Mouse (Mus musculus): ENCODE data around the gene Vangl2. TPM values are rescaled to one million over a fixed set of nuclear protein-coding genes. Genes with fewer than 3 reads are reported as not detected.

The Vangl2 gene
- polyA plus RNA-seq, 1 experiment from 2014 or later, result 2.3 TPM

DNA sequence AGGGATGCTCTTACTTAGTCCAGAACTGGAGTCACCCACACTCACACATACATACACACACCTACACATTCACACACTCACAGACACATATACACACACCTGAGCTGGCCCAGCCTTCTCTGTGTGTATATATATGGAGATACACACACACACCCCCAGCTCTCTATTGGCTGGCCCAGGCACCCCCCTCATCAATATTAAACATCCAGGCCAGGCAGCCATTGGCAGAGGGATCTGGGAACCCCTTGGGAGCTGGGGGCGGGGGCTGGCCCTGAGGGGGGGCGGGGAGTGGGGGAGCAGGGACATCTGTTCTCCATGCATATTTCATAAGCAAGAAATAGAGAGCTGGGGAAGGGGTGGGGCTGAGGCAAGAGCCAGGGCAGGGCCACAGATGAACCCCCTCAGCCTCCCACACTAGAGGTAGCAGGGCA, 29.3 kb upstream of the Vangl2 start, which contains the start of gene Nhlh1:
TSS of gene Nhlh1 (minus strand) at position 83 of the 431 bp plus-strand sequence.
- Histone ChIP-seq H3K4me3 (no peak within 1 kb of the TSS), H3K4me1 (no peaks in the 10 kb centered on the region), H3K9me3 (replicated peaks) (no peaks in the 10 kb centered on the region), H3K36me3 (no peaks in the 10 kb centered on the region), H3K27ac (no peak within 1 kb of the TSS), H3K27me3 (replicated peaks) (peaks cover 56% of the 10 kb centered on the region), H3K4me2 (no peak within 1 kb of the TSS), H3K9ac (no peak within 1 kb of the TSS)
- 39% methylated on average over 2 of the region's 2 CpGs for WGBS (ENCODE audit: insufficient replicate concordance)
- ATAC-seq, result no peak

- H3K27me3 ChIP-seq (replicated peaks), result peaks cover 68% of the 10 kb centered on the region
Observed at GRCm38 (mm10) chr1:172056251-172056650, 28.0 kb upstream of the Vangl2 start.

DNA sequence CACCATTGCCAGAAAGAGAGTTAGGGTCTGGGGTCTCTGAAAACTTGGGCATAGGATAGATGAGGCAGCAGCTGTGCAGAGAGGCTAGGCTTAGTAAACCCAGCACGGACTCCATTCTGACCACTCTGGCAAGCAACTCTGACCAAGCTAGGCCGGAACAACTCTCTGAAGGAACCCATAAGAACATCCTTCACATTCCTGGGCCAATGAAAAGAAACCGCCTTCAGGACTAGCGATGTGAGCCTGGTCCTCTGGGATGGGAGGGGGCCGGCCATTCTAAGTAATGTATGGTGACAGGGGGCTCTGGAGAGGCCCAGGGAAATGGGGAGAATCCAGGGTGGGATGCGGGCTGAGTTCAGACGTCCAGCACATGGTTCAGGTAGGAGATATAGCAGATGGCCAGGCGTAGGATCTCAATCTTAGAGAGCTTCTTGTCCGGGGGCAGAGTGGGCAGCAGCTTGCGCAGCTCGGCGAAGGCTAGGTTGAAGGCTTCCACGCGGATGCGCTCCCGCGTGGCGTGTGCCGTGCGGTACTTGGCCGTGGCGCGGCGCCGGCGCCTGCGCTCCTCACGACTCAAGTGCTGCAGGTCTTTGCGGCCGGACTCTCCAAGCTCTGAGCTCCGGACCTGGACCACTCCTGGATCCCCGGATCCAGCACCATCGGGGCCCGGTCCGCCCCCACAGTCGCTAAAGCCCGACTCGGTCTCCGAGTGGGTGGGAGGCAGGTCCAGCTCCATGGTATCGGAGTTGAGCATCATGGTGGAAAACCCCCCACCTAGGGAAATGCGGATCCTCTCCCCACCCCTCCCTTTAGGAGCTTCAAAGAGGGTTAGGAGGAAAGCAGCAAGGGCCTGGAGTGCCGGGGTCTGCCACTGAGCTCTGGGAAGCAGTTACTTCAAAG, 25.5 kb upstream of the Vangl2 start:
- H3K4me3 ChIP-seq, result peak overlapping the region; percentile 22
- ATAC-seq, result no peak
- peaks cover 86% of the 10 kb centered on the region for H3K27me3 ChIP-seq (replicated peaks)
- H3K4me1 ChIP-seq, result peaks cover 4% of the 10 kb centered on the region; the same call in 1 of the 2 replicates
- no peak overlapping the region for H3K27ac ChIP-seq
- WGBS (ENCODE audit: insufficient replicate concordance), result 7% methylated on average over 42 of the region's 42 CpGs
- H3K36me3 ChIP-seq, result no peaks in the 10 kb centered on the region
- peak overlapping the region; percentile 51 for H3K4me2 ChIP-seq
- no peak overlapping the region for H3K9ac ChIP-seq
- no peaks in the 10 kb centered on the region for H3K9me3 ChIP-seq (replicated peaks)

More at GRCm38 (mm10) chr1:172056251-172056650, 28.0 kb upstream of the Vangl2 start:
- H3K9me3 ChIP-seq (replicated peaks), result no peaks in the 10 kb centered on the region
- H3K4me2 ChIP-seq, result no peak overlapping the region
- no peak overlapping the region for H3K9ac ChIP-seq
- WGBS (ENCODE audit: insufficient replicate concordance), result 63% methylated on average over 4 of the region's 4 CpGs
- H3K4me1 ChIP-seq, result no peaks in the 10 kb centered on the region
- no peak overlapping the region for H3K4me3 ChIP-seq
- ATAC-seq, result no peak
- H3K36me3 ChIP-seq, result no peaks in the 10 kb centered on the region
- H3K27ac ChIP-seq, result no peak overlapping the region

DNA sequence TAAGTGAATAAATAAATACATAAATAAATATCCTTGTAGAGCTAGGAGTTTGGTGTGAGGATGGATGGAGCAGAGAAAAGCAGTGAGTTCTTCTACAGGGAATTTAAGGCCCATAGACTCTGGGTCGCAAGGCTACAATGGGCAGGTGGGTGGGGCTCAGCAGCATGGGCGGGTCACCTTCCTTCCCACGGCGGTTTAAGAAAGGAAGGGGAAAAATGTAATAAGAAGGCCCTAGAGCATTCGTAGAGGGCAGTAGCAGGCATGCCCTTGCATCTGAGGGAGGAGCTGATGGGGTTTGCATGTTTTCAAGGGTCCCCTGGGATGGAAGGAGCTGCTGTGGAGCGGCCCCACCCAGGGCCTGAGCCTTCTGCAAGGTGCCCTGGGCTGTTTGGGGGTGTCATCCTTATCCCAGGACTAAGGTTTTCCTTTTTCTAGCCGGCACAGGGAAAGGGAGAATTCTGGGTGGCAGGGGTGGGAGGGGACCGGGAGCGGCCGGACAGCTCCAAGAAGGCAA, 24.6 kb upstream of the Vangl2 start:
- no peak overlapping the region for H3K9ac ChIP-seq
- no peak for ATAC-seq
- H3K36me3 ChIP-seq, result no peaks in the 10 kb centered on the region
- H3K4me3 ChIP-seq, result no peak overlapping the region
- 14% methylated on average over 10 of the region's 10 CpGs for WGBS (ENCODE audit: insufficient replicate concordance)
- peaks cover 85% of the 10 kb centered on the region for H3K27me3 ChIP-seq (replicated peaks)
- no peak overlapping the region for H3K4me2 ChIP-seq
- no peaks in the 10 kb centered on the region for H3K9me3 ChIP-seq (replicated peaks)
- no peak overlapping the region for H3K27ac ChIP-seq
- H3K4me1 ChIP-seq, result peaks cover 4% of the 10 kb centered on the region; the same call in 1 of the 2 replicates

DNA sequence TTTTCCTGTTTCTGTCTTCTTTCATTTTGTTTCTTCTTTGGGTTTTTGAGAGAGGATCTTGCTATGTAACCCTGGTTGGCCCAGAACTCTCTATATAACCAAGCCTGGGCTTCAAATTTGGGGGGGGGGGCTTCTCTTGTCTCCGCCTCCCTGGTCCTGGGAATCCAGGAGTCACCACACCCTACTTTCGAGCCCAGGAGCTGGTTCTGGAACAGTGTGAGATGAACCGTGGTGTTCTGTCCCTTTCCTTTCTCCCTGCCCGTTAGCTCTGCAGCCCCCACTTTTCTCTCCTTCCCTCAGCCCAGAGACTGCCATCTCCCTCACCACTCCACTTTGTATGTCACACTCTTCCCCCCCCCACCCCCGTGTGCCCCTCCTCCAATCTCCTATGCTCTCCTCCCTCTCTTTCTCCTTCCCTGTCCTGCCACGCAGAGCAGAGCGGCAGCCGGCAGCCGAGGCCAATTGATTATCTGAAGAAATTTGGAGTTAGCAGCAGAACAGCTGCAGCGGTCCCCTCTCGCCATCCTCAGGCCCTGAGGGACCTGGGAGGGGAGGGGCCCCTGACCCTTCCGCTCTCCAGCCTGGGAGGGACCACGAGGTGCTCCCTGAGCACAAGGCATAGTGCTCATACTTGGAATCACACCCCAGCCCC, 21.0 kb upstream of the Vangl2 start:
- WGBS (ENCODE audit: insufficient replicate concordance), result 45% methylated on average over 13 of the region's 13 CpGs
- Histone ChIP-seq H3K4me1 (peaks cover 4% of the 10 kb centered on the region; the same call in 1 of the 2 replicates), H3K9me3 (replicated peaks) (no peaks in the 10 kb centered on the region), H3K27ac (no peak overlapping the region), H3K36me3 (no peaks in the 10 kb centered on the region), H3K4me3 (no peak overlapping the region), H3K9ac (no peak overlapping the region), H3K27me3 (replicated peaks) (peaks cover 56% of the 10 kb centered on the region), H3K4me2 (no peak overlapping the region)
- no peak for ATAC-seq

DNA sequence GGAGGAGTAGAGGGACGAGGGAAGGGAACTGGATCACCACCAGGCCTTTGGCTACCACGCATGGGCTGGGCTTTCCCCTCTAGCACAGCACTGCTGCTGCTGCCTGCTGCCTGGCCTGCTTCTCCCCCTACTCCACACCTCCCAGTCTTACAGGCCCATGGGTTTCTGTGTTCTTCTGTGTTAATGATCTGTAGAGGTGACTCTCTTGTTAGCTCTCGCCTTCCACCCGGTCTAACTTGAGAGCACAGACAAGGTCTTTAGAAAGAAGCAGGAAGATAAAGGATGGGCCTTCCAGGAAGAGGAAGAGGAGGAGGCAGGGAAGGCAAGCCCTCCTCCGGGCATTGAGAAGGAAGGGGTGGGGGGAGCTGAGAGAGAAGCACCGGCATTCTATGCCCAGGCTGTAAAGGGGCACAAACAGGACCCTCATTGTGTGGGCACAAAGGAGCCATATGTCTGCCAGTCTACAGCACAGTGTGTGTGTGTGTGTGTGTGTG, 20.0 kb upstream of the Vangl2 start:
- peaks cover 46% of the 10 kb centered on the region for H3K27me3 ChIP-seq (replicated peaks)
- no peaks in the 10 kb centered on the region for H3K36me3 ChIP-seq
- no peak for ATAC-seq
- no peaks in the 10 kb centered on the region for H3K9me3 ChIP-seq (replicated peaks)
- H3K4me1 ChIP-seq, result peaks cover 4% of the 10 kb centered on the region; the same call in 1 of the 2 replicates
- no peak overlapping the region; the same call in 1 of the 2 replicates for H3K9ac ChIP-seq
- no peak overlapping the region for H3K4me3 ChIP-seq
- H3K27ac ChIP-seq, result no peak overlapping the region
- H3K4me2 ChIP-seq, result peak overlapping the region; percentile 29
- WGBS (ENCODE audit: insufficient replicate concordance), result 26% methylated on average over 6 of the region's 6 CpGs

GRCm38 (mm10) chr1:172046938-172047337, 18.7 kb upstream of the Vangl2 start:
- Histone ChIP-seq H3K9me3 (replicated peaks) (no peaks in the 10 kb centered on the region), H3K4me3 (no peak overlapping the region), H3K27me3 (replicated peaks) (peaks cover 32% of the 10 kb centered on the region), H3K4me1 (peaks cover 4% of the 10 kb centered on the region; the same call in 1 of the 2 replicates), H3K36me3 (no peaks in the 10 kb centered on the region), H3K27ac (no peak overlapping the region), H3K4me2 (no peak overlapping the region), H3K9ac (no peak overlapping the region)
- no peak; the same call in 1 of the 2 replicates for ATAC-seq
- 12% methylated on average over 5 of the region's 5 CpGs for WGBS (ENCODE audit: insufficient replicate concordance)

DNA sequence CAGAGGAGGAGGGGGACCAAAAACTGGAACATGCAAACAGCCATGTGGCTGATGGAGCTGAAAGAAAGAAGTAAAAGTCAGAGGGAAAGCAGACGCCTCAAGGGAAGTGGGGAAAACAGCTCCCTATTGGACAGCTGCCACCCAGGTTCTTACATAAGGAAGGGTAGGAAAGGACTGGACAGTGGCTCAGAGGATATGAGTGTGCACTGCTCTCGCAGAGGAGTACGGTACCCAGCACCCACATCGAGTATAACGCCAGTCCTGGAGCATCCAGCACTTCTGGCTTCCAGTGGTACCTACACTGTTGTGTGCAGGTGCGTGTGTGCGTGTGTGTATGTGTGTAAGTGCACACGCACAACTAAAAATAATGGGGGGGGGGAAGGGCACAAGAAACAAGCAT, 18.2 kb upstream of the Vangl2 start:
- no peaks in the 10 kb centered on the region for H3K9me3 ChIP-seq (replicated peaks)
- H3K36me3 ChIP-seq, result no peaks in the 10 kb centered on the region
- no peak overlapping the region for H3K4me2 ChIP-seq
- 55% methylated on average over 8 of the region's 8 CpGs for WGBS (ENCODE audit: insufficient replicate concordance)
- peaks cover 4% of the 10 kb centered on the region; the same call in 1 of the 2 replicates for H3K4me1 ChIP-seq
- peaks cover 27% of the 10 kb centered on the region; the same call in 1 of the 2 replicates for H3K27me3 ChIP-seq (replicated peaks)
- no peak overlapping the region for H3K27ac ChIP-seq
- peak; percentile 28; the same call in 1 of the 2 replicates for ATAC-seq
- no peak overlapping the region for H3K9ac ChIP-seq
- no peak overlapping the region for H3K4me3 ChIP-seq

DNA sequence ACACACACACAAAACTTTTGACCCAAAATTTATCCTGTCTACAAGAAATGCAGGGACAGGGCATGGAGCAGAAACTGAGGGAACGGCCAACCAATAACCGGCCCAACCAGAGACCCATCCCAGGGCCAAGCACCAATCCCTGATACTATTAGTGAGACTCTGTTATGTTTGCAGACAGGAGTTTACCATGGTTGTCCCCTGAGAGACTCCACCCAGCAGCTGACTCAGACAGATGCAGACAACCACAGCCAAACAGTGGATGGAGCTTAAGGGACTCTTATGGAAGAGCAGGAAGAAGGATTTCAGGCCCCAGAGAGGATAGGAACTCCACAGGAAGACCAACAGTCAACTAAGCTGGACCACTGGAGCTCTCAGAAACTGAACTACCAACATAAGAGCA, 1.7 kb upstream of the Vangl2 start:
- H3K36me3 ChIP-seq, result no peaks in the 10 kb centered on the region
- H3K4me1 ChIP-seq, result peaks cover 13% of the 10 kb centered on the region; the same call in 1 of the 2 replicates
- no peak overlapping the region for H3K9ac ChIP-seq
- H3K4me2 ChIP-seq, result no peak overlapping the region
- no peak for ATAC-seq
- no peaks in the 10 kb centered on the region for H3K9me3 ChIP-seq (replicated peaks)
- WGBS (ENCODE audit: insufficient replicate concordance), result 84% methylated on average over 2 of the region's 2 CpGs
- H3K27me3 ChIP-seq (replicated peaks), result peaks cover 19% of the 10 kb centered on the region
- H3K27ac ChIP-seq, result no peak overlapping the region
- H3K4me3 ChIP-seq, result no peak overlapping the region

- Histone ChIP-seq H3K27me3 (replicated peaks) (peaks cover 19% of the 10 kb centered on the region), H3K9ac (peak overlapping the region; percentile 66; the same call in 1 of the 2 replicates), H3K4me1 (peaks cover 19% of the 10 kb centered on the region), H3K27ac (no peak overlapping the region), H3K9me3 (replicated peaks) (no peaks in the 10 kb centered on the region), H3K4me2 (peak overlapping the region; percentile 90), H3K36me3 (no peaks in the 10 kb centered on the region), H3K4me3 (peak overlapping the region; percentile 68; the same call in 1 of the 2 replicates)
- no peak for ATAC-seq
- WGBS (ENCODE audit: insufficient replicate concordance), result 29% methylated on average over 10 of the region's 10 CpGs
Observed at GRCm38 (mm10) chr1:172027809-172028102, 488 bp downstream of the Vangl2 start.

GRCm38 (mm10) chr1:172027010-172027808, 1.0 kb downstream of the Vangl2 start:
- H3K27ac ChIP-seq, result peak overlapping the region; percentile 54
- 2% methylated on average over 47 of the region's 54 CpGs for WGBS (ENCODE audit: insufficient replicate concordance)
- peak; percentile 74 for ATAC-seq
- H3K27me3 ChIP-seq (replicated peaks), result peaks cover 19% of the 10 kb centered on the region
- peak overlapping the region; percentile 66 for H3K9ac ChIP-seq
- H3K4me1 ChIP-seq, result peaks cover 19% of the 10 kb centered on the region
- no peaks in the 10 kb centered on the region for H3K36me3 ChIP-seq
- H3K4me2 ChIP-seq, result peak overlapping the region; percentile 90
- no peaks in the 10 kb centered on the region for H3K9me3 ChIP-seq (replicated peaks)
- H3K4me3 ChIP-seq, result peak overlapping the region; percentile 68
